Mouse (Mus musculus): ENCODE measurements around the gene Rictor. TPM values are rescaled to one million over a fixed set of nuclear protein-coding genes. Genes with fewer than 3 reads are reported as not detected.

Gene Rictor
- 0.97 and 2.5 TPM in 2 replicates for polyA plus RNA-seq (2012; ENCODE audit: low replicate concordance)

GRCm38 (mm10) chr15:6707936-6708525 lies at the start of gene Rictor:
TSS of gene Rictor (plus strand) at chr15:6708379.

Other genes starting within 250 kb of the Rictor start
- 622 and 667 TPM in 2 replicates for gene Fyb, start 185.5 kb upstream of the Rictor start, polyA plus RNA-seq (2012; ENCODE audit: low replicate concordance)
- 0.06 TPM in 1 of 2 replicates, not detected in the other for gene Osmr, start 166.6 kb downstream of the Rictor start, polyA plus RNA-seq (2012; ENCODE audit: low replicate concordance)